Mouse (Mus musculus) retina, postnatal 1 day (tissue): Measurements from ENCODE around the gene Cyct.

ENCODE experiments used
- DNase-seq: peaks from one replicate; pipeline ENCODE4 v3.0.0-alpha.2; 2012

Gene Cyct

DNA sequence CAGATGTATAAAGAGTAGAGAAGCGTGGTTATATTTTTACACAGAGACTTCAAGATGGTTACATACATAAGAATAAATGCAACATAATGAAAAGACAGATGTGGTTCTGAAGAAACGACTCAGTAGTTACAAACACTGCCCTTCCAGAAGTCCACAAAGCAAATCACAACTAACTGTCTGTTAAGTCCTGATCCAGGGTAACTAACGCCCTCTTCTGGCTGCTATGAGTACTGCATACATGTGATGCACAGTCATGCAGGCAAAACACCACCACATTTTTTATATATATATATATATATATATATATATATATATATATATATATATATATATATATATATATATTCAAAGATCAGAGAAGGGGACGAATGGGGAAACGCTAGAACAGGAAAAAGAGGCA, 25.7 kb downstream of the Cyct start:
- peak; percentile 37 for DNase-seq

GRCm38 (mm10) chr2:76332161-76332805, 28.0 kb downstream of the Cyct start:
- DNase-seq, result no peak

- DNase-seq, result no peak
These were observed 30.2 kb downstream of the Cyct start for GRCm38 (mm10) chr2:76330081-76330480.

GRCm38 (mm10) chr2:76326161-76326560, 34.1 kb downstream of the Cyct start:
- DNase-seq, result no peak

GRCm38 (mm10) chr2:76324463-76324862, 35.8 kb downstream of the Cyct start:
- DNase-seq, result no peak

DNA sequence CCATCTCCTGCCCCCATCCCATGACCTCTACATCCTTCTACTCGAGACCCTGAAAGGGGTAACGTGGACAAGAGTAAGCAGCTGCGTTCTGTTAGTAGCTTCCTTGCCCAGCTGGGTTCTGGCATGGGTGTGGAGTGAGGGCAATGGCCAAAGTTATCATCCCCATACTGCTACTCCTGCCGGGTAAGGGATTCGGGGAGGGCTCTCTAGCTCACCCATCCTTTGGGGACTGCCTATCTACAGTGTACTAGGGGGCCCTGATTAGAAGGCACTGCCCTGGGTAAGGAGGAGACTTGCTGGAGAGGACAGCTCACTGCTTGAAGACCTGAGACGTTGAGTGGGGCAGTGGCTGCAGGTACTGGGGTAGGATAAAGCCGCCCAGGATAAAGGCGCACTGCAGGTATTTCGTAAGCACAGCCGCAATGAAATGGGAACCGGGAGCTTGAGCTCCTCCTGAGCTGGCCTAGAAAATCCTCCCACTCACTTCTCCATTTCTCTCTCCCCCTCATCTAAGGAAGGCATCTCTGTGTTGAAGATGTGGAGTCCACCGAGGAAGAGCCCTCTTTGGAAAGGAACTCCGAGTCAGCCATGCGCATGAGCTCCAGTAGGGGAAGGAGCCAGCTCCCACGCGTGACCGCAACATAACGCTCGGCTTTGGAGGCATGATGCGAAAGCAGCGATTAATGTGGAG, 36.9 kb downstream of the Cyct start:
- DNase-seq, result no peak

GRCm38 (mm10) chr2:76320336-76320735, 39.9 kb downstream of the Cyct start:
- DNase-seq, result no peak

GRCm38 (mm10) chr2:76319231-76319630, 41.0 kb downstream of the Cyct start:
- no peak for DNase-seq
